ENCODE assay signal across 29 mouse cellular contexts in genomic region chr11:57805047-57805446, GRCm38 (mm10). TPM values are rescaled to one million over a fixed set of nuclear protein-coding genes. Genes with fewer than 3 reads are reported as not detected.
DNase-seq lines count a peak whose midpoint lies in the region; ATAC-seq and TF ChIP-seq lines count a peak whose summit lies in the region.
"Had no signal": no experiment of that assay in that cellular context is flagged by ENCODE, and none has a peak within 500 bp of the region (broad histone marks: within the 10 kb centered on the region; RNA-seq: fewer than 3 reads in every experiment).

No protein-coding gene starts in this region.

- peaks cover 67% of the 10 kb centered on the region for H3K4me1 ChIP-seq in G1E (ENCODE audit: insufficient read depth, low read depth, low read length)
- H3K4me1 ChIP-seq in hindbrain, embryonic 11.5 days (replicated peaks; ENCODE audit: control insufficient read depth, insufficient read depth, low read length) = peaks cover 6% of the 10 kb centered on the region; the same call in 1 of the 2 replicates
- peaks cover 19% of the 10 kb centered on the region for H3K4me1 ChIP-seq in kidney, embryonic 16.5 days (ENCODE audit: insufficient read depth, low read length)

- H3K4me3 ChIP-seq in G1E (ENCODE audit: low read depth, low read length) = no peak overlapping the region
- no peak overlapping the region for H3K4me3 ChIP-seq in hindbrain, embryonic 11.5 days (ENCODE audit: low read depth, low read length)
- no peak overlapping the region for H3K4me3 ChIP-seq in kidney, embryonic 16.5 days (ENCODE audit: low read length)
- H3K4me3 ChIP-seq: forebrain, embryonic 10.5 days; heart, embryonic 12.5 days; heart, embryonic 15.5 days; hindbrain, embryonic 12.5 days; hindbrain, embryonic 15.5 days had no signal

- H3K9ac ChIP-seq in hindbrain, embryonic 11.5 days (ENCODE audit: low read depth, low read length) = no peak overlapping the region
- no peak overlapping the region for H3K9ac ChIP-seq in kidney, embryonic 16.5 days (replicated peaks; ENCODE audit: low read length)
- H3K9ac ChIP-seq: heart, embryonic 12.5 days; heart, embryonic 15.5 days; hindbrain, embryonic 12.5 days; hindbrain, embryonic 15.5 days had no signal

- H3K27me3 ChIP-seq in G1E (ENCODE audit: insufficient read depth, low read length) = no peaks in the 10 kb centered on the region
- H3K27me3 ChIP-seq in hindbrain, embryonic 11.5 days (ENCODE audit: control insufficient read depth, insufficient read depth, low read length) = no peaks in the 10 kb centered on the region
- no peaks in the 10 kb centered on the region for H3K27me3 ChIP-seq in kidney, embryonic 16.5 days (ENCODE audit: insufficient read depth, low read length)
- H3K27me3 ChIP-seq: heart, embryonic 12.5 days; heart, embryonic 15.5 days; hindbrain, embryonic 12.5 days; hindbrain, embryonic 15.5 days had no signal

- DNase-seq in CD4-positive helper T cell, adult 2 months (ENCODE audit: low read depth, low spot score) = peak; percentile 75
- no peak for DNase-seq in G1E (ENCODE audit: low spot score)
- DNase-seq in Muller cell, postnatal 12 days (ENCODE audit: inconsistent ontology term) = peak; percentile 56
- DNase-seq in cerebellum, postnatal 36 days = no peak
- no peak for DNase-seq in layer of hippocampus, postnatal 10 days (ENCODE audit: low spot score in 2 of 2)
- no peak for DNase-seq in hindbrain, embryonic 11.5 days (ENCODE audit: low spot score)
- DNase-seq: adrenal gland, adult 8-10 months; adrenal gland, postnatal 25 days; cerebellum, adult 11-12 months; cerebellum, adult 8-10 months; cerebellum, postnatal 10 days; gastrocnemius, postnatal 25 days; heart, adult 18-20 months; heart, postnatal 10 days; heart, postnatal 4 days; kidney, adult 18-20 months had no signal

- peak; percentile 59 for ATAC-seq in G1E (ENCODE audit: extremely low read depth, insufficient number of reproducible peaks, low FRiP score, poor library complexity, severe bottlenecking)
- ATAC-seq in hindbrain, embryonic 11.5 days (ENCODE audit: low FRiP score) = no peak
- ATAC-seq in kidney, embryonic 16.5 days (ENCODE audit: low FRiP score, low TSS enrichment) = no peak
- ATAC-seq: activated CD4-positive, CD25-positive, alpha-beta regulatory T cell, adult 4 months; forebrain, embryonic 14.5 days; intestine, embryonic 16.5 days had no signal

- no peak overlapping the region for H3K4me2 ChIP-seq in hindbrain, embryonic 11.5 days (replicated peaks; ENCODE audit: low read depth, low read length)
- H3K4me2 ChIP-seq in kidney, embryonic 16.5 days (replicated peaks; ENCODE audit: low read depth, low read length) = no peak overlapping the region
- H3K4me2 ChIP-seq: heart, embryonic 12.5 days; heart, embryonic 15.5 days; hindbrain, embryonic 12.5 days; hindbrain, embryonic 15.5 days had no signal

- H3K9me3 ChIP-seq in G1E (replicated peaks) = no peaks in the 10 kb centered on the region
- H3K9me3 ChIP-seq in hindbrain, embryonic 11.5 days (ENCODE audit: control insufficient read depth, low read length) = no peaks in the 10 kb centered on the region
- no peaks in the 10 kb centered on the region for H3K9me3 ChIP-seq in kidney, embryonic 16.5 days (ENCODE audit: low read length)
- H3K9me3 ChIP-seq: forebrain, embryonic 10.5 days; heart, embryonic 12.5 days; heart, embryonic 15.5 days; hindbrain, embryonic 12.5 days; hindbrain, embryonic 15.5 days had no signal

- peaks cover 50% of the 10 kb centered on the region for H3K36me3 ChIP-seq in G1E (replicated peaks)
- no peaks in the 10 kb centered on the region for H3K36me3 ChIP-seq in hindbrain, embryonic 11.5 days (ENCODE audit: control insufficient read depth, insufficient read depth, low read length)
- peaks cover 9% of the 10 kb centered on the region for H3K36me3 ChIP-seq in kidney, embryonic 16.5 days (ENCODE audit: insufficient read depth, low read length)

- no peak overlapping the region for H3K27ac ChIP-seq in hindbrain, embryonic 11.5 days (ENCODE audit: low read depth, low read length)
- H3K27ac ChIP-seq in kidney, embryonic 16.5 days (ENCODE audit: low read length) = no peak overlapping the region
- H3K27ac ChIP-seq: forebrain, embryonic 10.5 days; heart, embryonic 15.5 days; hindbrain, embryonic 12.5 days; hindbrain, embryonic 15.5 days had no signal

- TF ChIP-seq CTCF in G1E (IDR thresholded peaks at IDR 0.05; ENCODE audit: low read depth, low read length) = no peak

- WGBS in hindbrain, embryonic 11.5 days = 88% methylated on average over 3 of the region's 3 CpGs
- 78% methylated on average over 3 of the region's 3 CpGs for WGBS in kidney, embryonic 16.5 days

RNA-seq across cellular contexts. Expression of gene Sap30l, which starts 3.6 kb away (rescaled TPM):
- total RNA-seq in G1E (2014; fragmentation: Nextera tagmentation) = 4.6 and 7.1 TPM in 2 replicates
- total RNA-seq in G1E (2017) = 43.4 and 70.0 TPM in 2 replicates
- 57.0 and 88.5 TPM in 2 replicates for polyA plus RNA-seq in G1E (2012)
- total RNA-seq in layer of hippocampus, postnatal 10 days (2021) = 10 to 100 TPM; 44.4 to 47.5 TPM
- polyA plus RNA-seq in hindbrain, embryonic 11.5 days (2014; fragmentation: Nextera tagmentation; extraction: Ambion mirVana) = 11.8 and 14.3 TPM in 2 replicates
- polyA plus RNA-seq in kidney, embryonic 16.5 days (2015; fragmentation: Nextera tagmentation; extraction: Ambion mirVana) = 6.1 and 7.1 TPM in 2 replicates

RNA-seq across cellular contexts. Expression of gene Hand1, which starts 27.6 kb away (rescaled TPM):
- not detected in 2 replicates for total RNA-seq in G1E (2014; fragmentation: Nextera tagmentation)
- total RNA-seq in G1E (2017) = 0.12 TPM in 1 of 2 replicates, not detected in the other
- not detected in 2 replicates for polyA plus RNA-seq in G1E (2012)
- not detected for total RNA-seq in layer of hippocampus, postnatal 10 days (2021)
- 0.21 TPM in 1 of 2 replicates, not detected in the other for polyA plus RNA-seq in hindbrain, embryonic 11.5 days (2014; fragmentation: Nextera tagmentation; extraction: Ambion mirVana)
- polyA plus RNA-seq in kidney, embryonic 16.5 days (2015; fragmentation: Nextera tagmentation; extraction: Ambion mirVana) = 0.97 and 1.8 TPM in 2 replicates
- total RNA-seq: gastrocnemius, adult 8-10 months; gastrocnemius, postnatal 25 days; heart, adult 18-20 months had no signal
- polyA plus RNA-seq: activated CD4-positive, CD25-positive, alpha-beta regulatory T cell, adult 4 months; brain, embryonic 14.5 days; C2C12; forebrain, embryonic 10.5 days; forebrain, embryonic 14.5 days; gonadal fat pad, adult 2 months; hindbrain, embryonic 15.5 days had no signal

Comparison
In these comparisons a context has a peak if more than half of its experiments do, and no peak if none do; other contexts are left out.
1. DNase-seq: peak in CD4-positive helper T cell, adult 2 months (single experiment) and Muller cell, postnatal 12 days (single experiment); none in G1E (single experiment), cerebellum, postnatal 36 days (0 of 2), layer of hippocampus, postnatal 10 days (0 of 2) and hindbrain, embryonic 11.5 days (single experiment).